Mouse (Mus musculus) heart, postnatal 0 days (tissue): ENCODE results near the gene Urb2.

Source experiments
- CTCF ChIP-seq: IDR thresholded peaks from 2 replicates; pipeline ENCODE4 v1.5.1; 2016; ENCODE audit warnings: antibody characterized with exemption, control low read depth, low read depth
- EP300 ChIP-seq: IDR thresholded peaks from 2 replicates; pipeline ENCODE4 v1.6.1; 2016; ENCODE audit warnings: antibody characterized with exemption, low read depth

DNA sequence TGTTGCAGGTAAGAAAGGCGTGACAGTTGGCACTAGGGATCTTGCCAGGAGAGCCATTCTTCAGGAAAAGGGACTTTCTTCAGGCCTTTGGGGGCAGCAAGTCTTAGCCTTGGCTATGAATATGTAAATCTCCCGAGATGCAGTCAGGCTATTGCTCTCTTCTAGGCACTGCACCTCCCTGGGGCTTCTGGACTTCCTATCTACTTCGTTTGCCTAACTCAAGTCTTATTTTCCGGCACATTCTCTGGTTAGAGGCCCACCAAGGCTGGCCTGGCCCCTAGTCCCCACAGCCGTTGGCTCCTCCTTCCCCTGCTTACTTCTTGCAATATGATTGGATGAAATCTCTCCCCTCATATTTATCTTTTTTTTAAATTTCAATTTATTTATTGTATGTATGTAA lies 67.7 kb downstream of the Urb2 start:
- TF ChIP-seq CTCF: no peak
- TF ChIP-seq EP300: no peak
